Mouse (Mus musculus) inflammation-experienced regulatory T-cells, adult 16 weeks (primary cell): ENCODE measurements around the gene Tbc1d9. TPM values are rescaled to one million over a fixed set of nuclear protein-coding genes. Genes with fewer than 3 reads are reported as not detected.

Experiments
- polyA plus RNA-seq: library from polyadenylated mRNA; unstranded; fragments of 100-300 nt; shearing (Covaris generic); gene quantifications from one replicate; pipeline ENCODE4 v1.2.1, GENCODE M21; 2017

Gene Tbc1d9
- 0.20 TPM for polyA plus RNA-seq

DNA sequence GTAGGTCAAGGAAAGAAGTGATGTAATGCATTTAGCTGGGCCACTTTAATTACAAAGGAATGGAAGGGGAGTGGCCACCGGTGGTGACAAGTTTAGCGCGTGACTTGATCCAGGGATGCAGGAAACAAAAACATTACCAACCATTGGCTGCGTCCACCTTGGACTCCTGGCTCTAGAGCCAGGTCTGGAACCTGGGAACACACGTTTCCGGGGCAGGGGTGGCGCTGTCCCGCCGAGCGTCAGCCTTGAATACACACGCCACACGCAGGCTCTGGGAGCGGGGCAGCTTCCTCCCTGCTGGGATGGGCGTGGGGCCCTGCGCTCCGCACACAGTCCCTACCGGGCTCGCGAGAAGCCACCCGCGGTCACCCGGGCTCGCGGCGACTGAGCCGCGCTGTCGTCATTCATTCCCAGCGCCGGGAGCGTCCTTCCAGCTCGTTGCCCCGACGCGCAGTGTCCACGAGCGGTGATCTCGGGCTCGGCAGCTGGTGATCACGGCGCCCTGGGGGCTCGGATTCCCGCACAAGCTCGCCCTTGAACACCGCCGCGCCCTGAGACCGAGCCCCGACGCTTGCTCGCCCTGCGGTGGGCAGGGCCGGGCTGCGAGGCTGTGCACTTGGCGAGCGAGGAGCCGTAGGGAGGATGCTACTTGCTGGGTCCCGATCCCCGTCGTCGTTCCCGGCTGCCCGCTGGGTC, at the start of gene Tbc1d9:
TSS of gene Tbc1d9 (plus strand) at position 118 of the 696 bp plus-strand sequence.

DNA sequence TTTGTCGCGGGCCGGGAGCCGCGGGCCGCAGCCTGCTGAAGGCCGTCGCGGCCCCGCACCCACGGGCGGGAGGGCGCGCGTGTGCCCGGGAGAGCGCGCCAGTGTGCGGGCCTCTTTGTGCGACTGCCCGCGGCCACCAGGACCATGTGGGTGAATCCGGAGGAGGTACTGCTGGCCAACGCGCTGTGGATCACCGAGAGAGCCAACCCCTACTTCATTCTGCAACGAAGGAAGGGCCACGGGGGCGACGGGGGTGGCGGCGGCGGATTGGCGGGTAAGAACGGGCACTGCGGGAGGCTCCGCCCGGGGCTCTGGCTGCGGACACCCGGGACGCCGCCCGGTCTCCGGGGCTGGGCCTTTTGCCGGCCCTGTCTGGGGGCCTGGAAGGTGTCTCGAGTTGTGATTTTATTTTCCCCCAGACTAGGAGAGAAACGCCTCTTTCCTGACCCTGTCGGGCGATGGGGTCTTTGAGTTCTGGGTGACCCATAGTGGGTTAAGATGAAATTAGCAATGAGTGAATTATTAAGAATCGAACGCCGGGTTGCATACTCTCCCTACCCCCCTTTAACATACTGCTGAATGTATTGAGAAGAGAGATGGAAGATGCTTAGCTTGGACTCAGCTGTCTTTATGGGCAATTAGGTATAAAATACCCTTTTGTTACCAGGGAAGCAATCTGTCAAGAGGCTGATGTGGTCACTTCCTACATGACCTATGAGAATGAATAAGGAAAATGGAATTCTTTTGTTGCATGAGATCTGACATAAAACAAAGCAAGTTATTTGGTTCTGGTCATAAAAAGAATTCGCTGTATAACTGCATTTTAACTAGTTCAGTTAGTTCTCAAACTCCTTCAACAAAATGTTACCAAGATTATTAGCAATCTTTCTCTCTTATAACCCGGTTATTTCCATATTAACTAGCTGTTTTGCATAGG, 1.0 kb downstream of the Tbc1d9 start, which contains the start of gene Gm10645:
TSS of gene Gm10645 (minus strand) at position 240 of the 937 bp plus-strand sequence.

DNA sequence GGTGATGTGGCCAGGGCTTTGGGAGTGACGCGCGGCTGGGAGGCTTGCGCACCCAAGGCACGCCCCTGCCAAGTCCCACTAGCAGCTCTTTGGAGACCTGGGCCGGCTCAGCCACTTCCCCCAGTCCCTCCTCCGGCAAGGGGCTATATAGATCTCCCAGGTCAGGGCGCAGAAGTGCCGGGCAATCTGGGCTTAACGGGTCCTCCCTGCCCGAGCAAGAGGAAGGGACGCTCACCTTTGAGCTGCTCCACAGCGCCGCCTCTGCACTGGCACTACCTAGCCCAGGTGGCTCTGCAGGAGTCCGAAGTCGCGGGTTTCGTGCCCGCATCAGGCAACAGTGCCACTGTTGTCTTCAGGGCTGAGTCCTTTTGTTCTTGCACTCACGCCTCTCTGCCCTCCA, 125.0 kb downstream of the Tbc1d9 start, which contains the start of gene Ucp1:
TSS of gene Ucp1 (plus strand) at position 177 of the 400 bp plus-strand sequence.

Other genes with a start within 250 kb of the Tbc1d9 start
- gene Gm10645, start 818 bp downstream of the Tbc1d9 start, polyA plus RNA-seq = not detected
- not detected for gene Ucp1, start 125.0 kb downstream of the Tbc1d9 start, polyA plus RNA-seq
- 15.3 TPM for gene Elmod2, start 167.1 kb downstream of the Tbc1d9 start, polyA plus RNA-seq
- gene Mgat4d, start 183.1 kb downstream of the Tbc1d9 start, polyA plus RNA-seq = not detected
- 0.18 TPM for gene Clgn, start 224.5 kb downstream of the Tbc1d9 start, polyA plus RNA-seq